Mouse (Mus musculus): ENCODE data around the gene Surf4. TPM values are rescaled to one million over a fixed set of nuclear protein-coding genes. Genes with fewer than 3 reads are reported as not detected.

Surf4 gene
- polyA plus RNA-seq, 1 experiment, result 172 TPM

DNA sequence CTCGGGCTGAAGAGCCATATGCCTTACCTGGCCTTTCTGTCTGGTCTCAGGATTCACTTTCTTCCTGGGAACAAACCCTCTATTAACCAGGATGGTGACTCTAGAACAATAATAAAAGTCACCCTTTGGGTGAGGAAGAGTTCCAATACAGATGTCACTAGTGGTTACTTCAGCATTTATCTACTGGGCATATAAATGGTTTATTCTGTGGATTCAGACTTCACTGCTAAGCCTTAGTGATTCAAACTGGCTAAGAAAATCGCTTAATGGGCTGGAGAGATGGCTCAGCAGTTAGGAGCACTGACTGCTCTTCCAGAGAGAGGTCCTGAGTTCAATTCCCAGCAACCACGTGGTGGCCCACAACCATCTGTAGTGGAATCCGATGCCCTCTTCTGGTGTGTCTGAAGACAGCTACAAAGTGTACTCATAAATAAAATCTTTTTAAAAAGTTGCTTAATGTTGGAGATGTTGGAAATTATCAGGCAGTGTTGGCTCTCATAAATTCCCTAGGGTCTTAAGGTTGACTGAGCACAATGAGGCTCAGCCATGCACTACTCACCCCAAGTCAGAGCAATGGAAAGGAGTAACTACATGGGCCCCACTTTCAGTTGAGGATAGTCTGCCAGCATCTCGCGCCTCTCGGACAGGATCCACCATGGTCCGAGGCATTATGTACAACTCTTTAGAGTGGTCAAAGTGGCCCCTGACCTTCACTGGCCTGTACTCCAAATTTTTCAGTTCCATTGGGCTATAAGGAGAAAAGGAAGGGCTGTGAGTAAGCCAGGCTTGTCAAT lies 19.4 kb downstream of the Surf4 start:
- peaks cover 15% of the 10 kb centered on the region for H3K4me1 ChIP-seq (ENCODE audit: control insufficient read depth, insufficient read depth, low read length)
- no peaks in the 10 kb centered on the region for H3K27me3 ChIP-seq (ENCODE audit: control insufficient read depth, insufficient read depth, low read length)
- TF ChIP-seq POLR2A (IDR thresholded peaks at IDR 0.05; ENCODE audit: control insufficient read depth, low read depth, low read length) (no peak), CTCF (IDR thresholded peaks at IDR 0.05; ENCODE audit: control insufficient read depth, insufficient read depth, insufficient replicate concordance, low read depth, low read length) (no peak)
- no peak overlapping the region for H3K4me3 ChIP-seq (ENCODE audit: control insufficient read depth, low read depth, low read length)
- H3K36me3 ChIP-seq (ENCODE audit: control insufficient read depth, insufficient read depth, low read length), result no peaks in the 10 kb centered on the region
- no peak overlapping the region for H3K27ac ChIP-seq (ENCODE audit: control insufficient read depth, insufficient read depth, low read depth, low read length)

- no peaks in the 10 kb centered on the region for H3K27me3 ChIP-seq (ENCODE audit: control insufficient read depth, insufficient read depth, low read length)
- H3K4me1 ChIP-seq (ENCODE audit: control insufficient read depth, insufficient read depth, low read length), result peaks cover 15% of the 10 kb centered on the region
- TF ChIP-seq POLR2A (IDR thresholded peaks at IDR 0.05; ENCODE audit: control insufficient read depth, low read depth, low read length), result no peak
- TF ChIP-seq CTCF (IDR thresholded peaks at IDR 0.05; ENCODE audit: control insufficient read depth, insufficient read depth, insufficient replicate concordance, low read depth, low read length), result no peak
- no peak overlapping the region for H3K4me3 ChIP-seq (ENCODE audit: control insufficient read depth, low read depth, low read length)
- H3K36me3 ChIP-seq (ENCODE audit: control insufficient read depth, insufficient read depth, low read length), result no peaks in the 10 kb centered on the region
- H3K27ac ChIP-seq (ENCODE audit: control insufficient read depth, insufficient read depth, low read depth, low read length), result no peak overlapping the region
Observed at GRCm38 (mm10) chr2:26913416-26914147, 20.1 kb downstream of the Surf4 start.

DNA sequence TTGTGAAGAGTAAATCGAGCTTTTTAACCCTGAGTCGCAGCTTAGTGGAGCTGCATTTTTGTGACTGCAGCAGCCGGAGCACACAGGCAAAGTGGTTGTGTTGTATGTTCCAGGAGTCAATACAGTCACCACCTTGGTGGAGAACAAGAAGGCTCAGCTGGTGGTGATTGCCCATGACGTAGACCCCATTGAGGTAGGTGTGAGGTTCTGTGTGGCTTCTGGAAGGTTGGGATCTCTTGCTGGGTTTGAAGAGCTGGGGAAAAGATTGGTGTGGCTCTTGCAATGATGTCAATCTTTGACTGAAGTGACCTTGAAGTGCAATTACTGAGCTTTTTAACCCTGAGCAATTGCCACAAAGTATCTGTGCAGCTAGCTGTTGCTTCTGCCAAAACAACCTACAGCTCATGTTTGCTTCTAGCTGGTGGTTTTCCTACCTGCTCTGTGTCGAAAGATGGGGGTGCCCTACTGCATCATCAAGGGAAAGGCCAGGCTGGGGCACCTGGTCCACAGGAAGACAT lies 21.4 kb downstream of the Surf4 start:
- no peaks in the 10 kb centered on the region for H3K27me3 ChIP-seq (ENCODE audit: control insufficient read depth, insufficient read depth, low read length)
- TF ChIP-seq CTCF (IDR thresholded peaks at IDR 0.05; ENCODE audit: control insufficient read depth, insufficient read depth, insufficient replicate concordance, low read depth, low read length) (no peak), POLR2A (IDR thresholded peaks at IDR 0.05; ENCODE audit: control insufficient read depth, low read depth, low read length) (no peak)
- no peak overlapping the region for H3K27ac ChIP-seq (ENCODE audit: control insufficient read depth, insufficient read depth, low read depth, low read length)
- H3K36me3 ChIP-seq (ENCODE audit: control insufficient read depth, insufficient read depth, low read length), result no peaks in the 10 kb centered on the region
- H3K4me1 ChIP-seq (ENCODE audit: control insufficient read depth, insufficient read depth, low read length), result peaks cover 15% of the 10 kb centered on the region
- no peak overlapping the region for H3K4me3 ChIP-seq (ENCODE audit: control insufficient read depth, low read depth, low read length)

DNA sequence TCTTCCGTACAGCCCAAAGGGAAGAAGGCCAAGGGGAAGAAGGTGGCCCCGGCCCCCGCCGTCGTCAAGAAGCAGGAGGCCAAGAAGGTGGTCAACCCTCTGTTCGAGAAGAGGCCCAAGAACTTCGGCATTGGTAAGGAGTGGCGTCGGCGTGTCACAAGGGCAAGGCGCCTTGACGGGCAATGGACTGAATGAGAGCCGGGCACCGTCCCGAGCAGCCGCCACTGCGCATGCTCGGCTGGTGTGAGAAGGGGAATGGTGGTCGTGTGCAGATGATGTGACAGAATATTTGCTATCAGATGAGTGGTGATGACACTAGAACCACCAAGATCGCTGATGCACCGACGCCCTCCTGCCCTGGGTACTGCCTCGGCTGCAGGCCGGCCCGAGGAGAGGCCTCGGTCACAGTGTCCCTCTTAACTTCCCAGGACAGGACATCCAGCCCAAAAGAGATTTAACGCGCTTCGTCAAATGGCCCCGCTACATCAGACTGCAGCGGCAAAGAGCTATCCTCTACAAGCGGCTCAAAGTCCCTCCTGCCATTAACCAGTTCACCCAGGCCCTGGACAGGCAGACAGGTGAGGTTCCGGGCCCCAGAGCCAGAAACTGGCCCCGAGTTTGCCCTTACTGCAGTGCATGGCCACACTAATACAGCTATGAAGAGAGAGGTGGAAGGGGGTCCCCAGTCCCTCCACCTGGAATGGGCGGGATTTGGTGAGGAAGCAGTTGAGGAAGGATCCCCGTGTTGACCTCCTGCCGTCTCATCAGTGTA lies 22.5 kb downstream of the Surf4 start:
- H3K27ac ChIP-seq (ENCODE audit: control insufficient read depth, insufficient read depth, low read depth, low read length), result peak overlapping the region; percentile 87
- H3K4me3 ChIP-seq (ENCODE audit: control insufficient read depth, low read depth, low read length), result peak overlapping the region; percentile 91
- no peaks in the 10 kb centered on the region for H3K27me3 ChIP-seq (ENCODE audit: control insufficient read depth, insufficient read depth, low read length)
- no peaks in the 10 kb centered on the region for H3K36me3 ChIP-seq (ENCODE audit: control insufficient read depth, insufficient read depth, low read length)
- H3K4me1 ChIP-seq (ENCODE audit: control insufficient read depth, insufficient read depth, low read length), result peaks cover 9% of the 10 kb centered on the region
- TF ChIP-seq CTCF (IDR thresholded peaks at IDR 0.05; ENCODE audit: control insufficient read depth, insufficient read depth, insufficient replicate concordance, low read depth, low read length) (no peak), POLR2A (IDR thresholded peaks at IDR 0.05; ENCODE audit: control insufficient read depth, low read depth, low read length) (no peak)

DNA sequence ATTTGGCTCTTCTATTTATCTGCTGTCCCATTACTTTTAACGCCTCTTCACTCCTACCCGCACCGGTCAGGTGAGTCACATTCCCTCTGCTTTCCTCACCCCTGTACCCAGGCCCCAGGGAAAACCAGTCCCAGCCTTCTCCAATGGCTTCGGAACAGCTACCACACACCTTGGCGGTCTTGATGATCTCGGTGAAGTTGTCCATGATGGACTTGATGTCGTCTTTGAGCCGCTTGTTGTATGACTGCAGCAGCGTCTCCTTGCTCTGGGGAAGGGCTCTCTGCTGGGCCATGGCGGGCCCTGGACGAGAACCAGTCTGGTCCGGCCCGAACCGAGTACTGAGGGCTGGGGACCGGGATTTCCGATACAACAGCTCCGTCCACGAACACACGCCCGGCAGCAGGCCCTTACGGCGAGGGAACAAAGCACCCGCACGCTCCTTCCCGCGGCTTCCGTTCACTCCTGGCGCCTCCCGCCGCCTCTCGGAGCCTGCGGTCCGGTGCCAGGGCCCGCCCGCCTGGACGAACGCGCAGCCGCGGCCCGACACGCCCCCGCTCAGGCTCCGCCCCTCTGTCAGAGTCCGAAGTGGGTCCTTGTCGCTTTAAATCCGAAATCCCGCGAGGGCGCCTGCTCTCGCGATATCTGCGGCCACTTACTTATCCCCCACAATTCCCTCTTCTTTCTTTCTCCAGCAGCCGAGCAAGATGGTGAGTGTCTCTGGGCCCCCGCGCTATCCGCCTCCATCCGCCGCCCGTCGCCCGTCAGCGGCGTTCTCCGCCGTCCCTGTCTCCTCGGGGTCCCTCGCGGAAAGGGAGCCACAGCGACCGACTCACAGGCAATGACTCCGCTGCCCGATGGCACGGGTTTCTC lies 23.4 kb downstream of the Surf4 start, which contains the start of the genes Med22 and Rpl7a:
Med22 (minus strand) TSS at position 554 of the 870 bp plus-strand sequence.
Rpl7a (plus strand) TSS at position 641 of the 870 bp plus-strand sequence.
- Histone ChIP-seq H3K27ac (ENCODE audit: control insufficient read depth, insufficient read depth, low read depth, low read length) (peak within 1 kb of the TSS; percentile 87), H3K36me3 (ENCODE audit: control insufficient read depth, insufficient read depth, low read length) (no peaks in the 10 kb centered on the region), H3K4me3 (ENCODE audit: control insufficient read depth, low read depth, low read length) (peak within 1 kb of the TSS; percentile 91), H3K4me1 (ENCODE audit: control insufficient read depth, insufficient read depth, low read length) (peaks cover 7% of the 10 kb centered on the region), H3K27me3 (ENCODE audit: control insufficient read depth, insufficient read depth, low read length) (no peaks in the 10 kb centered on the region)
- TF ChIP-seq CTCF (IDR thresholded peaks at IDR 0.05; ENCODE audit: control insufficient read depth, insufficient read depth, insufficient replicate concordance, low read depth, low read length), result no peak
- peak; percentile 85 for TF ChIP-seq POLR2A (IDR thresholded peaks at IDR 0.05; ENCODE audit: control insufficient read depth, low read depth, low read length)

DNA sequence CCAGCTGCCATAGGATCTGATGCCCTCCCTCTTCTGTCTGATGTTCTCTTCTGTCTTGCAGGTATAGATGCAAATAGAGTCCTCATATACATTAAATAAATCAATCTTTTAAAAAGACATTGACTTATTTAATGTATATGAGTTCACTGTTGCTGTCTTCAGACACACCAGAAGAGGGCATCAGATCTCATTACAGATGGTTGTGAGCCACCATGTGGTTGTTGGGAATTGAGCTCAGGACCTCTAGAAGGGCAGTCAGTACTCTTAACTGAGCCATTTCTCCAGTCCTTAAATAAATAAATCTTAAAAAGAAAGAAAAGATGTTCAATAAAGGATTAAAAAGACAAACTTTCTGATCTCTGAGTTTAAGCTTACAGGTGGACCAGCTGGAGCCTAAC lies 24.3 kb downstream of the Surf4 start:
- H3K4me1 ChIP-seq (ENCODE audit: control insufficient read depth, insufficient read depth, low read length), result peaks cover 4% of the 10 kb centered on the region
- no peak for TF ChIP-seq CTCF (IDR thresholded peaks at IDR 0.05; ENCODE audit: control insufficient read depth, insufficient read depth, insufficient replicate concordance, low read depth, low read length)
- TF ChIP-seq POLR2A (IDR thresholded peaks at IDR 0.05; ENCODE audit: control insufficient read depth, low read depth, low read length), result no peak
- no peaks in the 10 kb centered on the region for H3K36me3 ChIP-seq (ENCODE audit: control insufficient read depth, insufficient read depth, low read length)
- no peak overlapping the region; the same call in 1 of the 2 replicates for H3K27ac ChIP-seq (ENCODE audit: control insufficient read depth, insufficient read depth, low read depth, low read length)
- H3K27me3 ChIP-seq (ENCODE audit: control insufficient read depth, insufficient read depth, low read length), result no peaks in the 10 kb centered on the region
- no peak overlapping the region; the same call in 1 of the 2 replicates for H3K4me3 ChIP-seq (ENCODE audit: control insufficient read depth, low read depth, low read length)
